Mouse (Mus musculus): ENCODE results near the gene Plekhh2. TPM values are rescaled to one million over a fixed set of nuclear protein-coding genes. Genes with fewer than 3 reads are reported as not detected.

The Plekhh2 gene
- polyA plus RNA-seq, 1 experiment from 2014 or later: 1.5 TPM

DNA sequence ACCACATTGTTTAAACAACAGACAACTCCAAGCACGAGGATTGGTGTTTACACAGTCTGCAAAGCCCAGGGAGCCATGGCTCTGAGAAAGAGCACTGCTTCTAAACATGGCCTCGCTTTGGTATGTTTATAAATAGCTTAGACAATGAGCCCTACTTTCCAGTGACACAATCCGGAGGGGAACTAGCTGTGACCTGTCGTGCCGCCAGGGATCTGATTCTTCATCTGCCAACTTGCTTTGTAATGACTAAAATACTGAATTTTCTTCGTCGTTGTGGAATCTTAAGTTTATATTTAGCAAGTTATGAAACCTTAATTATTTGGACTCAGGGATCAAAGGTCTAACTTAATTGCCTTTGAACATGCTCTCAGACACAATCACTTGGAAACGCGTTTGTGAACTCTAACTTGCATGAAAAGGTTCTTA lies 91.5 kb downstream of the Plekhh2 start:
- H3K4me1 ChIP-seq (replicated peaks): no peaks in the 10 kb centered on the region
- ATAC-seq (ENCODE audit: low read depth): no peak
- 78% methylated on average over 9 of the region's 9 CpGs for WGBS

DNA sequence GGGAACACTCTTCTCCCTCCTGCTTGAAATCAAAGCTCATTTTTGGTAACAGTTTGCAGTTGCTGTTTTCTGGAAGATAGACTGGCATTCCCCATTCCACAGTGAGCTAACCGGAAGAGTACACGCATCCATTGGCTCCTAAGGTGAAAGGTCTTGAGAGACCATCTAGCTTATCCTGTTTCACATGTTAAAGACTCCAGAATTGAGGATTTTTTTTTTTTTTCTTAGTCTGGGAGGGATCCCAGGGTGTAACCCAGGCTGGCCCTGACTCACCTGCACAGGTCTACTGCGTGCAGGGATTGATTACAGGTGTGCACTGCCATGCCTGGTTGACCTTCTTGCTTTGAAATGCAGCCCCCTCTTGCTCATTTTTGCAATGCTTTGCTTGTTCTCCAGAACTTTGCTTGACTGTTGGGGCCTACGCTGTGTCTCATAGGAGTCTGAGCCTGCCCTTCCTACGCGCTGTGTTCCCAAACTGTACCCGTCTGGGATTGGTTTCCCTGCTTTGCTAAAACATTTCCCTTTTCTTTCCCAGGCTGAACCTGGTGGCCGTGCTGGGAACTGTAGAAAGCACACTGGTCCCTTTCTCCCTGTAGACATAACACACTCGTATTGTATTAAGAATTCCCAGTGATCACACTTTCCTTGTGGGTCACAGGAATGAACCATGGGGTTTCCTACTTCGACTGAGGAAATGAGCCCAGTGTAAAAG lies 92.2 kb downstream of the Plekhh2 start:
- no peak overlapping the region for H3K4me3 ChIP-seq
- no peak for ATAC-seq (ENCODE audit: low read depth)
- H3K36me3 ChIP-seq: no peaks in the 10 kb centered on the region
- H3K27ac ChIP-seq (replicated peaks): no peak overlapping the region
- WGBS: 95% methylated on average over 10 of the region's 10 CpGs
- H3K27me3 ChIP-seq: no peaks in the 10 kb centered on the region
- H3K9ac ChIP-seq: no peak overlapping the region
- H3K4me1 ChIP-seq (replicated peaks): no peaks in the 10 kb centered on the region
- no peak overlapping the region for H3K4me2 ChIP-seq
- H3K9me3 ChIP-seq: no peaks in the 10 kb centered on the region

More for the DNA sequence above, 91.5 kb downstream of the Plekhh2 start:
- Histone ChIP-seq H3K9ac (no peak overlapping the region), H3K27ac (replicated peaks) (no peak overlapping the region), H3K36me3 (no peaks in the 10 kb centered on the region), H3K9me3 (no peaks in the 10 kb centered on the region), H3K4me2 (no peak overlapping the region), H3K4me3 (no peak overlapping the region), H3K27me3 (no peaks in the 10 kb centered on the region)

DNA sequence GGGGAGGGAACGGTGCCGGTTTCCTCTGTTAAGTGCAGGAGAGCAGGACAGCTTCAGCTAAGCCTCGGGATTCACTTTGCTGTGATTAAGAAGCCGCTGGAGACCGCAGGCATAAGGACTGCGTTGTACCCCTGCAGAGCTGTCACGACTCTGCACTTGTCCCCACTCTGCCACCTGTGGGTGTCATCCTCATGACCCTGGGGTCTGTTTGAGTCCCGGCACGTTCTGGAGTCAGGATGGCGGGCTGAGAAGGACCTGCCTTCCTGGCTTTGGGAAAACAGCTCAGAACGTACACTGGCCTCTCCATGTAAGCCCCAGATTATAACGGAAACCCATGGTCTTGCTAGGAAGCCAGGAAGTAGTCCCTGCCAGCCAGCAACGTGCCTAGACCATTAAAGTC lies 95.3 kb downstream of the Plekhh2 start:
- Histone ChIP-seq H3K9me3 (no peaks in the 10 kb centered on the region), H3K36me3 (no peaks in the 10 kb centered on the region), H3K27ac (replicated peaks) (no peak overlapping the region), H3K27me3 (no peaks in the 10 kb centered on the region), H3K4me2 (no peak overlapping the region), H3K4me3 (no peak overlapping the region), H3K4me1 (replicated peaks) (peaks cover 2% of the 10 kb centered on the region; the same call in 1 of the 2 replicates), H3K9ac (no peak overlapping the region)
- 65% methylated on average over 13 of the region's 13 CpGs for WGBS
- ATAC-seq (ENCODE audit: low read depth): no peak

DNA sequence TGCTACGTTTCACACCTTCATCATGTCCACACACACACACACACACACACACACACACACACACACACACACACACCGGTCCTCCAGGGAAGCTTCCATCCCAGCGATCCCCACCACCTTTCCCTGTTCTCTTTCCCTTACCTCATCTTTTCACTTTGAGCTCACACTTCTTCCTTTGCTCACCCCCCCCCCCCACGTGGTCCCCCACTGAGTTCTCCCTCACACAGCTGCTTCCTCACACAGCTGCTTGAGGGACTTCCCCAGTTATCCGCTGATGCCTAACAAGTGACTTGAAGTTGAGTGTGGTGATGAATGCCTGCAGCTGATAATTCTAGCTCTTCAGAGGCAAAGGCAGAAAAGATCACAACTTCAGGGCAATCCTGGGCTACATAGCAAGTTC lies 95.9 kb downstream of the Plekhh2 start:
- ATAC-seq (ENCODE audit: low read depth): no peak
- 75% methylated on average over 5 of the region's 5 CpGs for WGBS
- H3K27ac ChIP-seq (replicated peaks): no peak overlapping the region
- H3K9ac ChIP-seq: no peak overlapping the region
- H3K4me1 ChIP-seq (replicated peaks): peaks cover 4% of the 10 kb centered on the region; the same call in 1 of the 2 replicates
- no peak overlapping the region for H3K4me3 ChIP-seq
- no peaks in the 10 kb centered on the region for H3K36me3 ChIP-seq
- no peak overlapping the region for H3K4me2 ChIP-seq
- no peaks in the 10 kb centered on the region for H3K9me3 ChIP-seq
- H3K27me3 ChIP-seq: no peaks in the 10 kb centered on the region

GRCm38 (mm10) chr17:84608606-84609005 lies 96.9 kb downstream of the Plekhh2 start:
- no peak for ATAC-seq (ENCODE audit: low read depth)
- Histone ChIP-seq H3K36me3 (no peaks in the 10 kb centered on the region), H3K4me1 (replicated peaks) (peaks cover 4% of the 10 kb centered on the region; the same call in 1 of the 2 replicates), H3K4me2 (no peak overlapping the region), H3K27me3 (no peaks in the 10 kb centered on the region), H3K4me3 (no peak overlapping the region), H3K27ac (replicated peaks) (no peak overlapping the region), H3K9me3 (no peaks in the 10 kb centered on the region), H3K9ac (no peak overlapping the region)
- 83% methylated on average over 4 of the region's 4 CpGs for WGBS

GRCm38 (mm10) chr17:84611500-84611899 lies 99.8 kb downstream of the Plekhh2 start:
- Histone ChIP-seq H3K4me2 (no peak overlapping the region), H3K27me3 (no peaks in the 10 kb centered on the region), H3K27ac (replicated peaks) (no peak overlapping the region), H3K9me3 (no peaks in the 10 kb centered on the region), H3K9ac (no peak overlapping the region), H3K4me1 (replicated peaks) (peaks cover 4% of the 10 kb centered on the region; the same call in 1 of the 2 replicates), H3K4me3 (no peak overlapping the region), H3K36me3 (no peaks in the 10 kb centered on the region)
- no peak for ATAC-seq (ENCODE audit: low read depth)
- 72% methylated on average over 9 of the region's 9 CpGs for WGBS

DNA sequence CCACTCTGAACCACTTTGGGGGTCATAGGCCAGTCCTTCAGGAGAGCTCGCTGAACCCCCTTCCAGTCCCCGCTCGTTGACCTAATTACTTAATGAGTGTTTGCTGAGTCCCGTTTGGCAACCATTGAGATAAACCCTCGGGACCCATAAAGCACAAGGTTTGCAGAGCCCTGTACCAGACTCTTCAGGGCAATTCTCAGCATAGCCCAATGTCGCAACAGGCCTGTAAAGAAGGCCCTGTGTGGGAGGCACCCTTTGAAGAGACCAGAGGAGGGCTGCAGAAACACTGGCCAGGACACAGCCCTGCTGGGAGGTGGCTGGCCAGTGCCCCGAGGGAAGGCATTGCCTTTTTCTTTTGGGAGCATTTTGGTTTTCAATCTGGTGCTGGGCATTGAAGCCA lies 100.3 kb downstream of the Plekhh2 start:
- no peaks in the 10 kb centered on the region for H3K9me3 ChIP-seq
- no peak overlapping the region for H3K4me2 ChIP-seq
- no peaks in the 10 kb centered on the region for H3K36me3 ChIP-seq
- no peak overlapping the region for H3K27ac ChIP-seq (replicated peaks)
- no peaks in the 10 kb centered on the region for H3K27me3 ChIP-seq
- H3K4me3 ChIP-seq: no peak overlapping the region
- 38% methylated on average over 7 of the region's 7 CpGs for WGBS
- no peak overlapping the region for H3K9ac ChIP-seq
- peaks cover 4% of the 10 kb centered on the region; the same call in 1 of the 2 replicates for H3K4me1 ChIP-seq (replicated peaks)
- ATAC-seq (ENCODE audit: low read depth): no peak

- H3K9ac ChIP-seq: no peak overlapping the region
- no peaks in the 10 kb centered on the region for H3K27me3 ChIP-seq
- ATAC-seq (ENCODE audit: low read depth): no peak
- peaks cover 4% of the 10 kb centered on the region; the same call in 1 of the 2 replicates for H3K4me1 ChIP-seq (replicated peaks)
- no peaks in the 10 kb centered on the region for H3K9me3 ChIP-seq
- H3K4me3 ChIP-seq: no peak overlapping the region
- WGBS: 88% methylated on average over 11 of the region's 11 CpGs
- H3K4me2 ChIP-seq: no peak overlapping the region
- H3K36me3 ChIP-seq: no peaks in the 10 kb centered on the region
- no peak overlapping the region for H3K27ac ChIP-seq (replicated peaks)
These were observed 104.1 kb downstream of the Plekhh2 start for GRCm38 (mm10) chr17:84615811-84616210.

DNA sequence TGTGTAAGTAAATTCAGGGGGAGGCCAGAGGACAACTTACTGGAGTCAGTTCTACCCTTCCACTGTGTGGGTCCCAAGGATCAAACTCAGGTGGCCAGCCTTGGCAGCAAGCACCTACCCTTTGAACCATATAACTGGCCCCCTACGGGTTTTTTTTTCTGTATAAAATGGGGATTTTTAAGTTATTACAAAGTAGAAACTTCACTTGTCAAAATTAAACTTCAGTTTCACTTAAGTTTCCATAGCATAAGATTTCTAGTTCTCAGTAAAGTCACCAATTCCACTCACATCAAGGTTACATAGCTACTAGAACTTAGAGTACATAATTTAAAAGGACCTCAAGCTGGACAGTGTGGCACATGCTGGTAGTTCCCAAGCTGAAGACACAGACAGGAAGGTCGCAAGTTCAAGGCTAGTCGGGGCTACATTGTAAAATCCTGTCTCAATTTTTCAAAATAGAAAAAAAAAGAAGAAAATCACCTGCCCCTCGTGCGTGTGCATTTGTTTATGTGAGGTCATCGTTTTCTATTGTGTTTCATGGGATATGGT lies 104.9 kb downstream of the Plekhh2 start:
- Histone ChIP-seq H3K4me2 (no peak overlapping the region), H3K27ac (replicated peaks) (no peak overlapping the region), H3K27me3 (no peaks in the 10 kb centered on the region), H3K9ac (no peak overlapping the region), H3K36me3 (no peaks in the 10 kb centered on the region), H3K4me1 (replicated peaks) (peaks cover 4% of the 10 kb centered on the region; the same call in 1 of the 2 replicates), H3K4me3 (no peak overlapping the region), H3K9me3 (no peaks in the 10 kb centered on the region)
- no peak for ATAC-seq (ENCODE audit: low read depth)
- 85% methylated on average over 6 of the region's 6 CpGs for WGBS

DNA sequence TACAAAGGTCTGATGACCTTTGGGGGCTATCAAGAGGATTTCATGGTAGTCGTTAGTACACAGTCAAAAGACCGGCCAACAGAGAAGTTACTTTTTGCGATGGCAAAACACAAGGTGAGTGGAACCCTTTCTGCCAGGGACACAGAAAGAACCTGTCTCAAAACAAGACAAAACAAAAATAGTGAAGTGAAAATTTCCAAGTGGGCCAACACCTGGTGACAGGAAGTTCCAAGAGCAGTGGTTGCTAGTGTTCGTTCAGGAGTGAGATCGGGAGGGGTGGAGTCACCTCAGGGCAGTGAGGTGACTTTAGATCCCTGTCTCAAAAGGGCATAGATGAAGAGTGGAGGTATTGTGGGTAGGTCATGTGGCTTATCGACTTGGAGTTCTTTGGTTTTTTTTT lies 106.3 kb downstream of the Plekhh2 start:
- ATAC-seq (ENCODE audit: low read depth): no peak
- no peak overlapping the region for H3K9ac ChIP-seq
- 92% methylated on average over 6 of the region's 6 CpGs for WGBS
- no peaks in the 10 kb centered on the region for H3K36me3 ChIP-seq
- no peaks in the 10 kb centered on the region for H3K27me3 ChIP-seq
- no peak overlapping the region for H3K4me3 ChIP-seq
- no peak overlapping the region for H3K4me2 ChIP-seq
- no peak overlapping the region for H3K27ac ChIP-seq (replicated peaks)
- no peaks in the 10 kb centered on the region for H3K9me3 ChIP-seq
- no peaks in the 10 kb centered on the region for H3K4me1 ChIP-seq (replicated peaks)

DNA sequence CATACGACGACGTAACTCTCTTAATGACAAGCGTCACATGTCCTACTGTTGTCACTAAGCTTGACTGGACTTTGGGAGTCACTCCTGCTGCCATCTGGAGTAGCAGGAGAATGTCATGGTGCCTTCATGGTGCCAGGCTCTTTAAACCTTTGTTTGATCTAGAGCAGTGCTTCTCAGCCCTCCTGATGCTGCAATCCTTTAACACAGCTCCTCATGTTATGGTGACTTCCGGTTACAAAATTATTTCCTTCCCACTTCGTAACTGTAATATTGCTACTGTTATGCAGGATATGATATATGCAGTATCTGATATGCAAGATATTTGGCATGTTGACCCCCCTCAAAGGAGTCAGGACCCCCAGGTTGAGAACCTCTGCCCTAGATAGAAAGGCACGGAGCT lies 107.4 kb downstream of the Plekhh2 start:
- H3K27ac ChIP-seq (replicated peaks): no peak overlapping the region
- 88% methylated on average over 7 of the region's 7 CpGs for WGBS
- H3K4me2 ChIP-seq: no peak overlapping the region
- no peak overlapping the region for H3K4me3 ChIP-seq
- no peaks in the 10 kb centered on the region for H3K9me3 ChIP-seq
- H3K4me1 ChIP-seq (replicated peaks): no peaks in the 10 kb centered on the region
- no peak overlapping the region for H3K9ac ChIP-seq
- no peaks in the 10 kb centered on the region for H3K36me3 ChIP-seq
- H3K27me3 ChIP-seq: no peaks in the 10 kb centered on the region
- ATAC-seq (ENCODE audit: low read depth): no peak

- Histone ChIP-seq H3K9me3 (no peaks in the 10 kb centered on the region), H3K27me3 (no peaks in the 10 kb centered on the region), H3K27ac (replicated peaks) (no peak overlapping the region), H3K4me3 (no peak overlapping the region), H3K9ac (no peak overlapping the region), H3K4me2 (no peak overlapping the region), H3K36me3 (no peaks in the 10 kb centered on the region), H3K4me1 (replicated peaks) (no peaks in the 10 kb centered on the region)
- no peak for ATAC-seq (ENCODE audit: low read depth)
- WGBS: 89% methylated on average over 3 of the region's 3 CpGs
These were observed 108.4 kb downstream of the Plekhh2 start for GRCm38 (mm10) chr17:84620076-84620475.

DNA sequence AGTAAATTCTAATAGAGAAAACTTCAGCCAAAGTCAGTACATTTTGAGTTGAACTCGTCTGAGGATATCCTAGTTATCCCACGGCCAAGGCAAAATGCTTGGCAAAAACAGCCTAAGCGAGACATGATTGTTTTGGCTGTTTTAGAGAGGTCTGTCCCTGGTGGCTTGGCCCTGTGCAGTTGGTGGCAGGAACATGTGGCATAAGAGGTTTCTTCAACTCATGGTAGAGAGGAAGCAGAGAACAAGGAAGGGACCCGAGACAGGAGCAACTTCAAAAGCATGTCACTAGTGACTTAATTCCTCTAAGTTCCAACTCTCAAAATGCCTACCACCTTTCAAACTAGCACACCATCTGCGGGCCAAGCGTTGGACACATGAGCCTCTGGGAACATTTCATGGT lies 108.9 kb downstream of the Plekhh2 start:
- H3K9ac ChIP-seq: no peak overlapping the region
- no peak overlapping the region for H3K27ac ChIP-seq (replicated peaks)
- no peak for ATAC-seq (ENCODE audit: low read depth)
- H3K36me3 ChIP-seq: no peaks in the 10 kb centered on the region
- H3K4me2 ChIP-seq: no peak overlapping the region
- WGBS: 89% methylated on average over 6 of the region's 6 CpGs
- no peaks in the 10 kb centered on the region for H3K4me1 ChIP-seq (replicated peaks)
- no peaks in the 10 kb centered on the region for H3K27me3 ChIP-seq
- H3K9me3 ChIP-seq: no peaks in the 10 kb centered on the region
- no peak overlapping the region for H3K4me3 ChIP-seq
